Mouse (Mus musculus) hindbrain, embryonic 11.5 days (tissue): Measurements from ENCODE around the gene Ncor1. TPM values are rescaled to one million over a fixed set of nuclear protein-coding genes. Genes with fewer than 3 reads are reported as not detected.

Experiments
- ATAC-seq: fragments of 200-750 bp; cut with Nextera tagmentation; 2 replicates; pipeline ENCODE4 v1.8.0; 2017; ENCODE audit warnings: mild to moderate bottlenecking, moderate TSS enrichment, moderate library complexity; ENCODE audit not compliant: low FRiP score
- DNase-seq: peaks from one replicate; pipeline ENCODE4 v3.0.0-alpha.2; 2015; ENCODE audit warnings: low spot score
- H3K27ac ChIP-seq: fragments of 300-500 bp; sonication (generic); 2 replicates; pipeline ENCODE4 v1.5.1; 2014; ENCODE audit warnings: mild to moderate bottlenecking, low read depth, low read length
- H3K27me3 ChIP-seq: fragments of 300-500 bp; sonication (generic); 2 replicates; pipeline ENCODE4 v1.6.1; 2014; ENCODE audit warnings: mild to moderate bottlenecking, low read length, moderate library complexity, mixed read lengths; ENCODE audit not compliant: control insufficient read depth, insufficient read depth
- H3K36me3 ChIP-seq: fragments of 300-500 bp; sonication (generic); 2 replicates; pipeline ENCODE4 v1.6.1; 2014; ENCODE audit warnings: mild to moderate bottlenecking, low read length, moderate library complexity, mixed read lengths; ENCODE audit not compliant: control insufficient read depth, insufficient read depth
- H3K4me1 ChIP-seq: fragments of 300-500 bp; sonication (generic); replicated peaks from 2 replicates; pipeline ENCODE4 v1.6.1; 2014; ENCODE audit warnings: low read length, mixed read lengths; ENCODE audit not compliant: control insufficient read depth, insufficient read depth
- H3K4me2 ChIP-seq: fragments of 300-500 bp; sonication (generic); replicated peaks from 2 replicates; pipeline ENCODE4 v1.6.1; 2014; ENCODE audit warnings: mild to moderate bottlenecking, low read depth, low read length
- H3K4me3 ChIP-seq: fragments of 300-500 bp; sonication (generic); 2 replicates; pipeline ENCODE4 v1.5.1; 2014; ENCODE audit warnings: low read depth, low read length
- H3K9ac ChIP-seq: fragments of 300-500 bp; sonication (generic); 2 replicates; pipeline ENCODE4 v1.6.1; 2014; ENCODE audit warnings: low read depth, low read length
- H3K9me3 ChIP-seq: fragments of 300-500 bp; sonication (generic); 2 replicates; pipeline ENCODE4 v1.6.1; 2016; ENCODE audit warnings: low read length; ENCODE audit not compliant: control insufficient read depth
- WGBS: fragments of 180-500 bp; shearing (Covaris S2); extraction: QIAGEN DNeasy Blood & Tissue Kit; methylation state at CpG from one replicate; pipeline ENCODE4 v1.1.7; 2014; 5-methylcytosine and 5-hydroxymethylcytosine counted together
- polyA plus RNA-seq: library from polyadenylated mRNA; unstranded; fragments of >200 nt; fragmentation: Nextera tagmentation; extraction: Ambion mirVana; gene quantifications from 2 replicates; pipeline ENCODE4 v1.2.1, GENCODE M21; 2014

The Ncor1 gene
- polyA plus RNA-seq, 1 experiment from 2014 or later: 189 TPM

DNA sequence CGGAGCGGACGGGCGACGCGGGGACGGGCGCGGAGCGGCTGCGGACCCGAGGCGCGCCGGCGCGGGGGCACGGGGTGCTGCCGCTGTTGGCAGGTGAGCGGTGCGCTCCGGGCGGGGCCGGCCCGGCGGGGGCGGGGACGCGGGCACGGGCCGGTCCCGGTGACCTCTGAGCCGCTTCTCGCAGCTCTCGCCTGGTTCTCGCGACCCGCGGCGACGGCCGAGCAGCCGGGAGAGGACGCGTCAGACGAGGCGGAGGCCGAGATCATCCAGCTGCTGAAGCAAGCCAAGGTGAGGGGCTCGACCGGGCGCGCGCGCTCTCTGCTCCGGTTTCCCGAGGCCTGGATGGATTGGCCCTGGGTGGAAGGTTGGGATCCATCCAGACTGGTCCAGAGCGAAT lies 176.7 kb downstream of the Ncor1 start:
- Histone ChIP-seq H3K9ac (peak overlapping the region; percentile 89), H3K4me1 (no peaks in the 10 kb centered on the region; the same call in 1 of the 2 replicates), H3K4me2 (peak overlapping the region; percentile 72), H3K9me3 (no peaks in the 10 kb centered on the region), H3K4me3 (peak overlapping the region; percentile 77), H3K27ac (peak overlapping the region; percentile 77), H3K36me3 (no peaks in the 10 kb centered on the region), H3K27me3 (no peaks in the 10 kb centered on the region)
- DNase-seq (no peak), ATAC-seq (peak; percentile 78)
- 2% methylated on average over 45 of the region's 57 CpGs for WGBS

DNA sequence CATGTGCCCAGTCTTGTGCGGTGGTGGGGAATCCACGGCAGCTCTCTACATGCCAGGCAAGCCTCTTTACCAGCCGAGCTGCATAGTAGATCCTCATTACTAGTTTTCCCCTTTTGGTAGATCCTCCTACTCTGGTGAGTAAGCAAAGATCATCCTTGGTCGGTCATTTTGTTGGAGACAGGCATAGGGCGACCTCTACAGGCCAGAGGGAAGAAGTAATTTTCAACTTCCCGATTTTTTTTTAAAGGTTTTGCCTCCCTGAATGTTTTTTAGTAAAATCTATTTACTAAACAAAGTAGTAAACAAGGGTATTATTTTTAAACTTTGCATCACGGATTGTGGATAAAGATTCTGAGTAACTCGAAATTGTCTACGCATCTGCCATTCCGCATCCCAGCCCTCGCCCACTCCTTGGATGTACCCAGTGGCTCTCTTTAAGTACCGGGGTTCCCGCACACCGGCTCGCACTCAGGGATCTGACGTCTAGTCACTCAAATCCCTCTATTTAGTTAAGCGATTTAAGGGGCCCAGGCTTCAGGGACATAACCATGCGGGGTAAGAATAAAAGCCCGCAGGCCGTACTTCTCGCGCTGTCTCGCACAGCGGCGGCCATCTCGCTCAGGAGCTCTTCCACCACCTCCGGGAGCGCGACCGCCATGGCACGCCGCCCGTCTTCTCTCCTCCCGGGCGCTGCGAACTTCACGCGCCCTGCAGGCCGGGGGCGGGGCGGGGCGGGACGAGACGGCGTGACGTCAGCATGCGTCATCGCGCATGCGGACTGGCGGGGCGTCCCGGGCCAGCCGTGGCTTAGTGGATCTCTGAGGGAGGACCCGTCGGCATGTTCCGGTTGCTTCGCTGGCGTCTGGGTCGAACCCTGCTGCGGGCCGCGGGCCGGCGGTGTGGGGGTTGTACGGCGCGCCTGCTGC lies 177.4 kb downstream of the Ncor1 start, which contains the start of the genes Zswim7 and Ttc19:
Zswim7 (minus strand) TSS at position 701 of the 926 bp plus-strand sequence.
Ttc19 (plus strand) TSS at position 799 of the 926 bp plus-strand sequence.
- Histone ChIP-seq H3K27me3 (no peaks in the 10 kb centered on the region), H3K9ac (peak within 1 kb of the TSS; percentile 89), H3K27ac (peak within 1 kb of the TSS; percentile 77), H3K4me1 (no peaks in the 10 kb centered on the region; the same call in 1 of the 2 replicates), H3K36me3 (no peaks in the 10 kb centered on the region), H3K4me2 (peak within 1 kb of the TSS; percentile 72), H3K4me3 (peak within 1 kb of the TSS; percentile 77), H3K9me3 (no peaks in the 10 kb centered on the region)
- ATAC-seq: peak; percentile 95
- DNase-seq: peak; percentile 96
- under 1% methylated on average over 46 of the region's 68 CpGs for WGBS

DNA sequence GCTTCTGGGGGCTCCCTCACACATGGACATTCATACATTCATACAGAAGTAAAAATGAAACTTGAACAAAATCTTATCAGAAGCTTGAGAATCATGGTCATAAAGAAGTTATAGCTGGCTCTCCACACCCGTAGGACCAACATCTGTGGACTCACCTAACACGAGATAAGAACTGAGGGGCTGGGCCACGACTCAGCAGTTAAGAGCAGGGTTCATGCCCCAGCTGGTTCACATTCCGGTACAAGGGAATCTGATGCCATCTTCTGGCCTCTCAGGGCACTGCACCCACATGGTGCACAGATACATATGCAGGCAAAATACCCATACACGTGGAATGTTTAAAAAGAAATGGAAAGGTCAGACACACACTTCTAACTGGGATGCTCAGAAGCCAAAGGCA lies 180.3 kb downstream of the Ncor1 start:
- Histone ChIP-seq H3K4me3 (no peak overlapping the region), H3K4me1 (no peaks in the 10 kb centered on the region; the same call in 1 of the 2 replicates), H3K4me2 (no peak overlapping the region), H3K36me3 (no peaks in the 10 kb centered on the region), H3K9me3 (no peaks in the 10 kb centered on the region), H3K27ac (no peak overlapping the region), H3K9ac (no peak overlapping the region), H3K27me3 (no peaks in the 10 kb centered on the region)
- ATAC-seq: no peak
- peak; percentile 82 for DNase-seq
- 29% methylated on average over 5 of the region's 5 CpGs for WGBS

DNA sequence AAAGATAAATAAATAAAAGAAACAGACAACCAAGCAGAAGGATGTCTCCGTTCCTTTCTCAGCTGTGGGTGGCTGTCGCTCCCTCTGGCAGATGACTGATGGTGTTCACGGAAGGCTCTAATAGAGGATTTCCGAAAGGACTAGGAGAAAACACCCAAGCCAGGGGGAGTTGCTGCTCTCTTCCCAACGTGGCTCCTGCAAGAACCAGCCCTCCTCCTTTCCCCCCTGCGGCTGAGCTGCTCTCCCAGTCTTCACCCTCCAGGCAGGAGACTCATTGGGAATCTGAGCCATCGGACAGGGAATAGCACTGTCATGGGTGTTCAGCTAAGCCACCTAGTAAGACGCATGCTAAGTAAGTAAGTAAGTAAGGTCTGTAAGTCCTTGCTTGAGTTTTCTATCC lies 181.3 kb downstream of the Ncor1 start:
- ATAC-seq: no peak
- H3K36me3 ChIP-seq: no peaks in the 10 kb centered on the region
- H3K4me1 ChIP-seq: no peaks in the 10 kb centered on the region; the same call in 1 of the 2 replicates
- no peak for DNase-seq
- H3K9me3 ChIP-seq: no peaks in the 10 kb centered on the region
- no peak overlapping the region for H3K4me3 ChIP-seq
- H3K27ac ChIP-seq: no peak overlapping the region
- no peaks in the 10 kb centered on the region for H3K27me3 ChIP-seq
- no peak overlapping the region for H3K9ac ChIP-seq
- WGBS: 56% methylated on average over 8 of the region's 8 CpGs
- H3K4me2 ChIP-seq: no peak overlapping the region

DNA sequence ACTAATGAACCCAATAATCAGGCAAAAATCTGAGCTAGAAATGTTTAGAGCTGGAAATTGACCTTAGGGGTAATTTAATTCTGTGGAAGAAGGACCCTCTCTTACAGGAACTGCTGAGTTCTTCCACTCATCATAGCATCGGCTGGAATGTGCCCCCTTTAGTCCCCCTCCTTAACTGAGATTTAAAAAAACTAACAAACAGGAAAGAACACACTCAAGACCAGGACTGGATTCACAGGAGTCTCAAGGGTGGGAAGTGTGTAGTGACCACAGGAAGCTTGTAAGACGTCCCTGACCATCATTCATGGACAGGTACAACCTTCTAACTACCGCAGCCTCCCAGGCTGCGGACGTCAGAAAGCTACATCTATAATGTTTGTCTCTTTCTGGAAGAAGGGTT lies 187.5 kb downstream of the Ncor1 start:
- no peak for DNase-seq
- no peak for ATAC-seq
- Histone ChIP-seq H3K4me1 (peaks cover 4% of the 10 kb centered on the region; the same call in 1 of the 2 replicates), H3K27ac (no peak overlapping the region), H3K9ac (no peak overlapping the region), H3K4me3 (no peak overlapping the region), H3K4me2 (no peak overlapping the region), H3K27me3 (no peaks in the 10 kb centered on the region), H3K36me3 (no peaks in the 10 kb centered on the region), H3K9me3 (no peaks in the 10 kb centered on the region)
- 69% methylated on average over 5 of the region's 5 CpGs for WGBS

DNA sequence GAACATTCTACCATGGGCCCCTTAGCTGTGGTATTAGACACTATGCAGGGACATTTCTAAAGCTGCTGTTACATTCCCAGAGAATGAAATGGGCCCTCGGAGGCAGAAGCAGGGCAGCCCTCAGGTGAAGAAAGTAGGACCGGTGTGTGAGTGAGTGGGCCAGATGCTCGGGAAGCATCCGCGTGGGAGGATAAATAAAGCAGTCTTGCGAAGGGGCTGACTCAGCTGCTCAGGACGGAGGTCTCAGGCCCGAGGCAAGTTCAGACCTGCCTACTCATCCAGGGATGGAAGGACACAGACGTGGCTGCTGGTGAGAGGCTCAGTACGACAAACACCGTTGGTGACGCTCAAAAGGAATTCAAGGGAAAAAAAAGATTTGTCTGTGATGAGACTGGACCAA lies 189.2 kb downstream of the Ncor1 start:
- H3K4me2 ChIP-seq: no peak overlapping the region
- no peak overlapping the region for H3K9ac ChIP-seq
- ATAC-seq (no peak), DNase-seq (no peak)
- 79% methylated on average over 12 of the region's 12 CpGs for WGBS
- no peak overlapping the region for H3K27ac ChIP-seq
- H3K36me3 ChIP-seq: no peaks in the 10 kb centered on the region
- no peaks in the 10 kb centered on the region for H3K27me3 ChIP-seq
- H3K4me3 ChIP-seq: no peak overlapping the region
- H3K9me3 ChIP-seq: no peaks in the 10 kb centered on the region
- H3K4me1 ChIP-seq: peaks cover 7% of the 10 kb centered on the region; the same call in 1 of the 2 replicates

DNA sequence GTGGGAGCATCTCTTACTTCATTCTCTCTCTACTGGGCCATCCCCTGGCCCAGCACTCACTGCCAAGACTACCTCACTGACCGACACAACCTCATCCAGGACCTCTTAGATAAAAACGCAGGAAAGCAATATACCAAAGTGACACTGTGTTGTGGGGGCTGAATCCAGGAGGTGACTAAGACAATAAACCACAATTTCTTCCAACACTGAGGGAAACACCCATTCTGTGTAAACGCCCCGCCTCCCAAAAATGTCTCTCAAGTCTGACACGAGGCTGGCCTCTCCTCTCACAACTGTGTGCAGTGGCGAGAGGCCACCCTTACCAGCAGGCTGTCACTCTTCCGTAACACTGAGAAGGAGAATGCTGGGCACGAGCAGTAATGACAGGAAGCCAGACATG lies 190.0 kb downstream of the Ncor1 start:
- no peak for DNase-seq
- Histone ChIP-seq H3K4me2 (no peak overlapping the region), H3K27ac (no peak overlapping the region), H3K9ac (no peak overlapping the region), H3K4me1 (peaks cover 7% of the 10 kb centered on the region; the same call in 1 of the 2 replicates), H3K36me3 (no peaks in the 10 kb centered on the region), H3K27me3 (no peaks in the 10 kb centered on the region), H3K4me3 (no peak overlapping the region), H3K9me3 (no peaks in the 10 kb centered on the region)
- no peak for ATAC-seq
- 82% methylated on average over 8 of the region's 8 CpGs for WGBS

DNA sequence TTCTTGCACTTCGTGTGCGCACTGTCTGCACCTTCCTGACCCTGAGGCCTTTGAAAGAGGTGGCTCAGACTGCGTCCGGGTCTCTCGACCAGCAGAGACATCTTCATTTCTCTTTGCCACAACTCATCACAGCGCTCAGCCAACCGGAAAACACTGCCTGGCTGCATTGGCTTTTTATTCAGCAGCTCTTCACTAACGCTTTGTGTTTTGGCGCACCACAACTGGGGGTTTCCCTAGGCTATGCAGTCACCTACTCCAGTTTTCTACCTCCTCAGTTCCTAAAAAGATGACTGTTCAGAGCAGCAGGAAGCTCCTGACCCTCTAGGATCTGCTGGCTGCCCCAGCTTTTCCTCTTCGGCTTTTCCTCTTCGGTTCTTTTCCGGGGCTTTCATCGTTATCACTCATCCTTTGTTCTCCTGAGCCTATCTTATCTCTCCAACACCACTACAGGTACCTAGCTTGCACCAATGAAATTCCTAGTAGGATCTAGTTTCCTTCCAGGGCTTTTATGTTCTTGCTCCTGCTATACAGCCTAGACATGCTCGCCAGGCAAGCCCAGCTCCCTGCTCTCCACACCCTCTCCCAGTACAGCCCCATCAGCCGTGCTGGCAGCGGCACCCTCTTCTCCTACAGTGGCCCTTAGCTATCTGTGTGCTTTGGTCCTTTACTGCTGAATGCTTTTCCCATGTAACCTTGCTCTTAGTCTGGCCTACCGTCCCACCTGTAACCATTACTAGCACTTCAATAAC lies 191.7 kb downstream of the Ncor1 start:
- 46% methylated on average over 17 of the region's 17 CpGs for WGBS
- peak; percentile 35 for DNase-seq
- peaks cover 7% of the 10 kb centered on the region; the same call in 1 of the 2 replicates for H3K4me1 ChIP-seq
- no peaks in the 10 kb centered on the region for H3K9me3 ChIP-seq
- H3K4me2 ChIP-seq: no peak overlapping the region
- ATAC-seq: no peak
- no peaks in the 10 kb centered on the region for H3K36me3 ChIP-seq
- no peak overlapping the region for H3K4me3 ChIP-seq
- no peak overlapping the region for H3K27ac ChIP-seq
- H3K9ac ChIP-seq: no peak overlapping the region; the same call in 1 of the 2 replicates
- H3K27me3 ChIP-seq: no peaks in the 10 kb centered on the region
